Mouse (Mus musculus) heart, adult 2 months (tissue): ENCODE results near the gene Prkcz.

ENCODE experiments used
- CTCF ChIP-seq: fragments of 200-600 bp; IDR thresholded peaks from 2 replicates; pipeline ENCODE4 v1.8.1; 2022; ENCODE audit warnings: antibody characterized with exemption, mild to moderate bottlenecking, moderate library complexity
- EP300 ChIP-seq: fragments of 200-500 bp; IDR thresholded peaks from 2 replicates; pipeline ENCODE4 v1.6.1; 2011; ENCODE audit warnings: low read depth, low read length, control low read depth; ENCODE audit not compliant: insufficient read depth

DNA sequence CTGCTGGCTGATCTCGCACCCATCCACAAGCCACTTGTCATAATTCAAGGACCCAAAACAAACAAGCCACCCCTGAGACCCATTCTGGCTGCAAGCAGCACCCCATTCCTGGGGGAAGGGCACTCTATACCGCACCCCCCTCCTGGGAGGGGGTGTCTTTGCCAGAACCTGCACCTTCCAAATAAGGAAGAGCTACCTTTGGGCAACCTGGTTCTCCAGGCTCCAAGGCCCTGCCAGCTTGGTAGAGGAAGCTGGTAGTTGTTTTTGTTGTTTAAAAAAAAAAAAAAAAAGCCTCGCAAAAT, 16.9 kb downstream of the Prkcz start:
- TF ChIP-seq CTCF = no peak
- no peak for TF ChIP-seq EP300
